Comparison of ENCODE assay signal across 12 mouse cellular contexts in genomic region chr6:97837711-97838110, GRCm38 (mm10). TPM values are rescaled to one million over a fixed set of nuclear protein-coding genes. Genes with fewer than 3 reads are reported as not detected.
DNase-seq lines count a peak whose midpoint lies in the region.
"Had no signal": no experiment of that assay in that cellular context is flagged by ENCODE, and none has a peak within 500 bp of the region (broad histone marks: within the 10 kb centered on the region; RNA-seq: fewer than 3 reads in every experiment).

No protein-coding gene starts in this region.

- DNase-seq in heart, adult 11 months: peak; percentile 93
- DNase-seq in heart, postnatal 4 days: no peak
- DNase-seq in adrenal gland, postnatal 36 days: peak; percentile 44 to 56
- DNase-seq in cerebellum, adult 11-12 months: peak; percentile 23
- peak; percentile 25 to 30 for DNase-seq in cerebellum, postnatal 14 days
- DNase-seq in layer of hippocampus, adult 18-20 months (ENCODE audit: low spot score in 2 of 2): no peak
- DNase-seq in kidney, postnatal 4 days: no peak
- DNase-seq: gastrocnemius, postnatal 36 days; kidney, adult 11 months; layer of hippocampus, postnatal 36 days; retina, postnatal 1 day; thymus, adult 2 months had no signal

RNA-seq across cellular contexts. Expression of gene Mitf, which starts 30.9 kb away (rescaled TPM):
- 10 to 100 TPM; 43.5 to 50.1 TPM for total RNA-seq in heart, postnatal 4 days (2021)
- 10 to 100 TPM in 1 of 2 experiments, 1 to 10 TPM in 1; 9.4 to 10.2 TPM for total RNA-seq in adrenal gland, postnatal 36 days (2021)
- total RNA-seq in layer of hippocampus, adult 18-20 months (2021): 10 to 100 TPM in 1 of 2 experiments, 1 to 10 TPM in 1; 9.7 to 10.8 TPM

Comparison
In these comparisons a context has a peak if more than half of its experiments do, and no peak if none do; other contexts are left out.
1. DNase-seq: peak in heart, adult 11 months (single experiment), adrenal gland, postnatal 36 days (2 of 2), cerebellum, adult 11-12 months (single experiment) and cerebellum, postnatal 14 days (2 of 2); none in heart, postnatal 4 days (single experiment), layer of hippocampus, adult 18-20 months (0 of 2) and kidney, postnatal 4 days (0 of 2).